Mouse (Mus musculus) ZHBTc4 (cell line): ENCODE measurements at regions not wholly inside any gene's neighbourhood (a gene's known extent, or its start where the extent isn't known, plus 50 kb on each side); places are given as distances from the start of the nearest gene placed in this dataset.
A peak's percentile ranks its signal among the peaks of the same experiment; 100 is the strongest.

ENCODE experiments used
- DNase-seq: peaks from one replicate; pipeline ENCODE4 v3.0.0-alpha.2; 2011; ENCODE audit warnings: low read depth, low spot score

- DNase-seq, result no peak
Measured at GRCm38 (mm10) chr3:35359288-35359687, 394.6 kb upstream of the Atp11b start.

GRCm38 (mm10) chr3:35360515-35360914 is 393.4 kb upstream of the Atp11b start:
- DNase-seq, result no peak

GRCm38 (mm10) chr3:35361086-35361485 is 392.8 kb upstream of the Atp11b start:
- DNase-seq, result no peak

GRCm38 (mm10) chr3:35365431-35365830 is 388.5 kb upstream of the Atp11b start:
- no peak for DNase-seq

GRCm38 (mm10) chr3:35372276-35372675 is 381.6 kb upstream of the Atp11b start:
- no peak for DNase-seq

GRCm38 (mm10) chr3:35387386-35387785 is 366.5 kb upstream of the Atp11b start:
- DNase-seq, result peak; percentile 54

GRCm38 (mm10) chr3:35392657-35393056 is 361.2 kb upstream of the Atp11b start:
- peak; percentile 82 for DNase-seq

- DNase-seq, result no peak
Measured at GRCm38 (mm10) chr3:35400213-35400612, 353.7 kb upstream of the Atp11b start.

- DNase-seq, result no peak
Measured at GRCm38 (mm10) chr3:35402666-35403065, 351.2 kb upstream of the Atp11b start.

GRCm38 (mm10) chr3:35403952-35404351 is 350.0 kb upstream of the Atp11b start:
- no peak for DNase-seq

- DNase-seq, result peak; percentile 82
Measured at GRCm38 (mm10) chr3:35404492-35405390, 349.2 kb upstream of the Atp11b start.

- DNase-seq, result peak; percentile 80
Measured at GRCm38 (mm10) chr3:35405621-35406079, 348.3 kb upstream of the Atp11b start.

GRCm38 (mm10) chr3:35437687-35438086 is 316.2 kb upstream of the Atp11b start:
- peak; percentile 73 for DNase-seq

GRCm38 (mm10) chr3:35462858-35463257 is 291.0 kb upstream of the Atp11b start:
- no peak for DNase-seq

GRCm38 (mm10) chr3:35464212-35464911 is 289.5 kb upstream of the Atp11b start:
- DNase-seq, result no peak

- no peak for DNase-seq
Measured at GRCm38 (mm10) chr3:35465956-35466355, 287.9 kb upstream of the Atp11b start.

GRCm38 (mm10) chr3:35473351-35473750 is 280.6 kb upstream of the Atp11b start:
- DNase-seq, result no peak

GRCm38 (mm10) chr3:35474361-35474760 is 279.5 kb upstream of the Atp11b start:
- DNase-seq, result no peak

- DNase-seq, result peak; percentile 28
Measured at GRCm38 (mm10) chr3:35475326-35475725, 278.6 kb upstream of the Atp11b start.

GRCm38 (mm10) chr3:35480714-35481695 is 272.9 kb upstream of the Atp11b start:
- no peak for DNase-seq

GRCm38 (mm10) chr3:35481841-35482240 is 272.1 kb upstream of the Atp11b start:
- no peak for DNase-seq
